16 mouse cellular contexts compared by ENCODE assay signal in the genomic region with DNA sequence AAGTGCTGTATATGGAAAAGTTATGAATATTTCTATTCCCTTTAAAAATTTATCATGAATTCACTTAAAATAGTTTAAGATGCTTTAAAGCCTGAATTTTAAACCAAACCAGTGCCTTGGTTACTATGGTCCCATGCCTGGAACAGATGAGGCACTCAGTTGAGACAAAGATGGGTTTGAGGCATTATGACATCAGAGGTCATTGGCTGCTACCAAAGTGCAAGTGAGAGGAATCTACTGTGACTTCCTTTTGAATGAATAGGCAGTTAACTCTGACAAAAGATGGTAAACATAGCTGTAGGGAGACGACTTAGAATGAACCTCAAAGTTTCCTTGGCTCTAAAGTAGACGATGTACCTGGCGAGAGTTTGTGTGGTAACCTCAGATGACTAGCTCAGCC.
"Had no signal": no experiment of that assay in that cellular context is flagged by ENCODE, and none has a peak within 500 bp of the region (broad histone marks: within the 10 kb centered on the region; RNA-seq: fewer than 3 reads in every experiment).

No protein-coding gene starts in this region.

- H3K4me2 ChIP-seq: kidney, embryonic 15.5 days; limb, embryonic 15.5 days; liver, embryonic 12.5 days; lung, embryonic 14.5 days; midbrain, embryonic 12.5 days; neural tube, embryonic 15.5 days had no signal

- H3K27me3 ChIP-seq: kidney, embryonic 15.5 days; limb, embryonic 15.5 days; liver, embryonic 12.5 days; midbrain, embryonic 12.5 days; neural tube, embryonic 15.5 days had no signal

- H3K36me3 ChIP-seq: kidney, embryonic 15.5 days; limb, embryonic 15.5 days; liver, embryonic 12.5 days; midbrain, embryonic 12.5 days; neural tube, embryonic 15.5 days had no signal

- H3K9ac ChIP-seq: kidney, embryonic 15.5 days; limb, embryonic 15.5 days; liver, embryonic 12.5 days; lung, embryonic 14.5 days; midbrain, embryonic 12.5 days; neural tube, embryonic 15.5 days had no signal

- DNase-seq: kidney, adult 2 months; kidney, postnatal 14 days; layer of hippocampus, postnatal 36 days; lung, embryonic 14.5 days; lung, postnatal 10 days; lung, postnatal 4 days; retina, postnatal 1 day; right cerebral cortex, postnatal 14 days; thymus, adult 18-20 months; thymus, postnatal 14 days had no signal

- H3K27ac ChIP-seq: kidney, embryonic 15.5 days; limb, embryonic 15.5 days; liver, embryonic 12.5 days; midbrain, embryonic 12.5 days; neural tube, embryonic 15.5 days had no signal

- H3K4me3 ChIP-seq: kidney, embryonic 15.5 days; limb, embryonic 15.5 days; liver, embryonic 12.5 days; midbrain, embryonic 12.5 days; neural tube, embryonic 15.5 days had no signal

- ATAC-seq: liver, embryonic 12.5 days; midbrain, embryonic 16.5 days had no signal

- H3K9me3 ChIP-seq: kidney, embryonic 15.5 days; limb, embryonic 15.5 days; liver, embryonic 12.5 days; midbrain, embryonic 12.5 days; neural tube, embryonic 15.5 days had no signal
